Mouse (Mus musculus): ENCODE results near the gene B430305J03Rik.

Gene B430305J03Rik

DNA sequence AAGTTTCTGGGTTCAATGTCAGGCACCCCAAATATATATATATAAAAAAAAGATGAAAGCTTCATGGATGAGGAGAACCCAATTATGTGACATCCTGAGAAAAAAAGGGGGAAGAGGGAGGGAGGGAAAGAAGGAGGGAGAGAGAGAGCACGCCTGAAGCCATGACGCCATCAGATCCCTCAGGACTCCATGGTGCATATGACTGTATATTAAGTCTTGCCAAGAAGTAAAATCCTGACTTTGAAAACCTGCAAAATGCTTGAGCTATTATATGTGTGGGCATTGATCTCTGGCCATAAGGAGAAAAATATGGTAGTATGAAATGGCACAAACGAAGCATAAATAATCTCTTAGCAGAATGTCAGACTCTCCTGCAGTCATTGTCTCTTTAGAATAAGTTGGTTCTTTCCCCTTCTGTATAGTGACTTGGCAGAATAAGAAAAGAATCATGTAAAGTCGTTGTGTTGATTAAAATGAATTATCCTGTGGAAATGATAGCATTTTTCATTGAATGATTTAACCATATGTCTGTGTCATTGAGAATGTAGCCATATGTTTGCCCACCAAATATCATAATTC lies 17.6 kb downstream of the B430305J03Rik start:
- DNase-seq: no peak

DNA sequence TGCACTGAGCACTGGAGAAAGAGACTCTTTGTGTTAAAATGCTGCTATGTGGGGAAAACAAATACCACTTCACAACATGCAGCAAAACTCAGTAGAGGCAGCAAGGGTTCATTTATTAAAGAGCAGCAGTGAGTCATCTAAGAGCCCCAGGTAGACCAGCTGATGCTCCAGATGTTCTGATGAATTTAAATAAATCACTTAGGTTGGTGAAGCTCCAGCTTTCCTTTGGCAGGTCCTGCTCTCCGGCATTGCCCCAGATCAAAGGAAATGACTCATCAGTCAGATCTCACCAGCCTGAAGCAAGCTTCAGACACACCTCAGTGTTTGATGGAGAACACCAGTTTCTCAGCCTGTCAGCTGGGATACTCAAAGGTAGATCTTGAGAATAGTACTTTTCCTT lies 20.1 kb downstream of the B430305J03Rik start:
- no peak for DNase-seq

DNA sequence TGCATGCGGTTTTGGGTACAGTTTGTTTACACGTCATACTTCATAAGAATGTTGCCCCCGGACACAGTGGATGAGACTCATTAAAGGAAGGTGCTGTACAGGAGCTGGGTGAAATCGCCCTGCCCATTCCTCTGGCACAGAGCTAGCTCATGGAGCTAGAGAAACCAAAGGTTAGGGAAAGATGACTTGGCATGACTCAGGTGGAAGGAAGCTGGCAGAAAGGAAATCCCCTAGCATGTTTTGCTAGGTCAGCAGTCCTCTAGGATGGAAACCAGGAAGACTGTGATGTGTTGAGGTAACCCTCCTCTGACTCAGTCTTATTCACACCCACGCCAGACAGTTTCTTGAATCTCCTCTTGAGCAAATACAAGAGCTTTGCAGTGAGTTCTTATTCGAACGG lies 21.7 kb downstream of the B430305J03Rik start:
- no peak for DNase-seq

DNA sequence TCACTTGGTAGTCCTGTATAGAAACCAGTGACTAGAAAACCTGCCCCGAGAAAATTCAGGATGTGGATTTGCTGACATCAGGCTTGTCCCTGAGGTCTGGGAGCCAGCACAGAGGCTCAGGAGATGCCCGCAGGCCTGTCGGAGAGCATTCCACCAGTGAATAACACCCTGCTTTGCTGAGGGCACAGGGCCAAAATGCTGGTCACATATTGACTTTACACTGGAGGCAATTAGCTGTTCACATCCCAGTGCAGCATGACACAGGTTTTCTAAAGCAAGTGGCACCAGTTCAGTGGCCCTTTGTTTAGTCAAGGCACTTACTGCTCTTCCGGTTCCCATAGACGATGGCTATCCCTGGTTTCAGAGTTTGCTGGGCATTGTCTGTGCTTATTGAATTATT lies 25.4 kb downstream of the B430305J03Rik start:
- DNase-seq: peak; percentile 63 to 72

DNA sequence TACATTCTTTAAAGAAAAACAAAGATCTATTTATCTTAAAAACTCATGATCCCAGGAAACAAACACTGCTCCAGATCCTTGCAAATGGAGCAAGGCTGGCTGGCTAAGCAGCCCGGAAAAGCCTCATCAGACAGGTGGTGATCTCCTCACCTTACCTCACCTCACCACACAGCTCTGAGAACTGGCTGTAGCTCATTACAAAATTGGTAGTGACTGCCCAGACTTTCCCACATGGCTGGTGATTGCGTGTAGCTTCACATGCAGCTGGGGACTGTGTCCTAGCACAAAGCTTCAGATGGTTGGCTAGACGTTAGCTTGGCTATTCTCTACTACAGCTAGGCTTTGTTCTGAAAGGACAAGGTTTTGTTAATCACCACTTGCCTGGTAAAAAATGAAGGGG lies 28.5 kb downstream of the B430305J03Rik start:
- no peak for DNase-seq

DNA sequence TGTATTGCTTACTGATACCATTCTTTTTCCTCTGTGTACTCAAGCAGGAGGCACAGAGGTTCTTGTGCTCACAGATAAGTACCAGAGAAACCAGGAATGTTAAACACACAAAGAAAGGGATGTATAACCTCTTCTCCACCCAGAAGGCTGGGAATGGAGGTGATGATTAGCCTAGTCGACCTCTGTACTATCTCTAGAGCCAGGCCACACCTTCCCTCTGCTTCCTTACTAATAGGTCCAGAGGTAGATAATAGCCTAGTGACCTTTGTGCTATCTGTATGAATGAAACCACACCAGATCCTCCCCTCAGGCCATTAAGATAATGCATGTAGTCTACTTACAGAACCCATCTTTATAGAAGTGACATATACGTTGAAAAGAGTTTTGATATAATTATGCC lies 29.5 kb downstream of the B430305J03Rik start:
- peak; percentile 31 to 32 for DNase-seq

DNA sequence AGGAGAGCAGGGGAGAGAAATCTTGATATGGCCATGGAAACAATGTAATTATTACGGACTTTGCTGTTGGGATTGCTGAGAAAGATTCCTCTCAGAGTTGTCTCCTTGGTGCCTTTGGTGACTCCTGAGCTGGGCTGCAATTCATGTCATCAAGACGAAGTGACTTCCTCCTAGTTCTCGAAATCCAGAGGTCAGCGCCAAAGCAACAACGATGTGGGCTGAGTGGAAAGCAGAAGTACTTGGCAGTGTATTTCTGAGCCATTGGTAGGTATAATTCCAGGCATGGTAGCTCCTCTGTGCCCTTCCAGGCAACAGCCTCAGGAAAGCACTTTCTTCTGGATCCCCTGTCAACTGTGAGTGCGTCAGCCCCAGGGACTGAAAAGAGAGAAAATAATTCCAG lies 44.1 kb downstream of the B430305J03Rik start:
- no peak for DNase-seq

DNA sequence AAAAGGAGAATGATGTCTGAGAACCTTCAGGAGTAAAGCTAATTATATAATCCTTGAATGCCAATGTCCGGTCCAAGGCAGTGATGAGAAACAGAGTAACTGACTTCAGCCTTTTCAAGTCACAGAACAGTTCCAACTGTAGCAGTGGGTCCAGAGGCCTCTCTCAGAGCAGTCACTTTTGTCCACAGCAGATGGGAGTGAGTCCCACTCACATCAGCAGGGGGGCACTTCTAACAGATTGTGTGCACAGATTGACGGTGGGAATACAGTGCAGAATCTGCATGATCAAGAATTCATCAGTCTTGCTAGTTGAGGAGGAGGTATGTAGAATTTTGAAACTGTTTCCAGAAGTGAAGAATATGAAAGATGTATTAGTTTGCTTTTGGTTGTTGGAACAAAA lies 45.7 kb downstream of the B430305J03Rik start:
- DNase-seq: no peak

DNA sequence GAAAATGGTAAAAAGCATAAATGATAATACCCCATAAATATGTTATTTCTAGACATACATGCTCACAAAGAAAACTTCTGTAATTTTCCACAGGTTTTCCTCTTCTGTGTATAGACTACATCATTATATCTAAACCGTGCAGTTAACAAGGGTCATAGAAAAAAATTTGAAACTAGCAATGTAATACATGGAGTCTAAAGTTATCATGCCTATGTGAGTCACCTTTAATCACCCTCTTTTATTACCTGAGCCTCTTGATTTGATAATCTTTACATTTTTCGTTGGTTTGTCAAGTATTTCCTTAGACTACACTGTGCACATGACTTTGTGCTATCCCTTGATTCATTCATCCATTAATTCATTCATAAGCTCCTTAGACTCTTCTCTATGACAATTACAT lies 50.7 kb downstream of the B430305J03Rik start:
- no peak for DNase-seq
